Mouse (Mus musculus) embryonic fibroblast, embryonic 13.5 days (primary cell): ENCODE measurements around the gene Akap5. TPM values are rescaled to one million over a fixed set of nuclear protein-coding genes. Genes with fewer than 3 reads are reported as not detected.

Source experiments
- H3K27ac ChIP-seq: 2 replicates; pipeline ENCODE4 v1.5.1; 2012; ENCODE audit warnings: low read length, control low read depth, inconsistent platforms; ENCODE audit not compliant: insufficient read depth
- H3K4me1 ChIP-seq: 2 replicates; pipeline ENCODE4 v1.6.1; 2011; ENCODE audit warnings: low read length; ENCODE audit not compliant: control insufficient read depth, insufficient read depth
- H3K4me3 ChIP-seq: 2 replicates; pipeline ENCODE4 v1.5.1; 2011; ENCODE audit warnings: mild to moderate bottlenecking, control low read depth, low read length; ENCODE audit not compliant: insufficient read depth
- CTCF ChIP-seq: IDR thresholded peaks from 2 replicates; pipeline ENCODE4 v1.5.1; 2011; ENCODE audit warnings: mild to moderate bottlenecking, control low read depth, low read length, moderate library complexity, borderline replicate concordance; ENCODE audit not compliant: insufficient read depth
- POLR2A ChIP-seq: IDR thresholded peaks from 2 replicates; pipeline ENCODE4 v1.6.1; 2011; ENCODE audit warnings: low read depth, mild to moderate bottlenecking, control low read depth, low read length, moderate library complexity
- polyA plus RNA-seq: library from polyadenylated mRNA; stranded (reverse); fragments of >200 nt; gene quantifications from 2 replicates; pipeline ENCODE4 v1.2.4, GENCODE M21; 2011; ENCODE audit warnings: low read depth; ENCODE audit not compliant: missing spikeins, insufficient read length

The Akap5 gene
- polyA plus RNA-seq, 1 experiment = 0.68 TPM

DNA sequence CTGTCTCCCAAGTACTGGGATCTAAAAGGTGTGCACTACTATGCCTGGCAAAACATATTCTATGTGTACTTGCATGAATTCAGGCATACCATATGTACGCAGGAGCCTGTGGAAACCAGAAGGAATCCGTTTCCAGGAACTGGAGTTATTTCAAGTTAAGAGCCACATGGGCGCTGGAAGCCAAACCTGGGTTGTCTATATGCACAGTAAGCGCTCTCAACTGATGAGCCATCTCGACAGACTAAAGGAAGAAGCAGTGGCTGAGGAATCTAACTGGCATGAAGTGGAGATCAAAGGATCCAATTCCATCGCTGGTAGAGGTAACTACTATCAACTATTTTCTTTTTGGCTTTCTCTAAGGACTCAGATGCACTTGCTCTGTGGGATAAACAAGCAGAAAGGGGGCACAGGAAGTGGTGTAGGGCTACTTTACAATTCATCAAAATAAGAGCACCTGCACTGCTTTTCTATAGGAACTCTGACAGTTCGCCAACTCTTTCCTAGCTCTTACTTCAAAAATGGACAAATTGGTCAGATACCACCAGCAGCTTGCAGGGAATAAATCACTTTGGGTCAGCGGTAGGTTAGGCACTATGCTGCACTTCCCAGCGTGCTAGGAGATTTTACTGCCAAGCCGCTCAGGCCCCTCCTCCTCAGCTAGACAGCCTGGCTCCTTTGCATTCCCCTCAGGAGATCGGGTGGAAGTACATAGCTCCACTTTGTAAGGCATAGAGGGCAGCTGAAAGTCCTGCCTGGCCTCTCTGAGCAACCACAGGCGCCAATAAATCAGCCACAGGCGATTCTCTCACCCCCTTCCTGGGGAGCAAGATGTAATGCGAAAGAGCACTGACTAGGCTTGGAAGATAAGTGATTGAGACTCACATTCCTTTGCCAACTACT lies 42.7 kb downstream of the Akap5 start:
- 0 out of 2 replicates have a peak, but pooled peaks cover 13% of the 10 kb centered on the region for H3K4me1 ChIP-seq
- peak overlapping the region; percentile 12 for H3K4me3 ChIP-seq
- TF ChIP-seq POLR2A (peak; percentile 59), CTCF (no peak)
- peak overlapping the region; percentile 99; the same call in 1 of the 2 replicates for H3K27ac ChIP-seq

- Histone ChIP-seq H3K4me1 (peaks cover 15% of the 10 kb centered on the region; the same call in 1 of the 2 replicates), H3K4me3 (peak overlapping the region; percentile 70), H3K27ac (peak overlapping the region; percentile 99)
- TF ChIP-seq CTCF = no peak
- TF ChIP-seq POLR2A = peak; percentile 51
Measured at GRCm38 (mm10) chr12:76368201-76368789, 43.6 kb downstream of the Akap5 start.

- Histone ChIP-seq H3K4me1 (peaks cover 15% of the 10 kb centered on the region), H3K4me3 (peak overlapping the region; percentile 70), H3K27ac (peak overlapping the region; percentile 99)
- TF ChIP-seq CTCF (no peak), POLR2A (no peak)
Measured at GRCm38 (mm10) chr12:76368790-76369205, 44.1 kb downstream of the Akap5 start.

DNA sequence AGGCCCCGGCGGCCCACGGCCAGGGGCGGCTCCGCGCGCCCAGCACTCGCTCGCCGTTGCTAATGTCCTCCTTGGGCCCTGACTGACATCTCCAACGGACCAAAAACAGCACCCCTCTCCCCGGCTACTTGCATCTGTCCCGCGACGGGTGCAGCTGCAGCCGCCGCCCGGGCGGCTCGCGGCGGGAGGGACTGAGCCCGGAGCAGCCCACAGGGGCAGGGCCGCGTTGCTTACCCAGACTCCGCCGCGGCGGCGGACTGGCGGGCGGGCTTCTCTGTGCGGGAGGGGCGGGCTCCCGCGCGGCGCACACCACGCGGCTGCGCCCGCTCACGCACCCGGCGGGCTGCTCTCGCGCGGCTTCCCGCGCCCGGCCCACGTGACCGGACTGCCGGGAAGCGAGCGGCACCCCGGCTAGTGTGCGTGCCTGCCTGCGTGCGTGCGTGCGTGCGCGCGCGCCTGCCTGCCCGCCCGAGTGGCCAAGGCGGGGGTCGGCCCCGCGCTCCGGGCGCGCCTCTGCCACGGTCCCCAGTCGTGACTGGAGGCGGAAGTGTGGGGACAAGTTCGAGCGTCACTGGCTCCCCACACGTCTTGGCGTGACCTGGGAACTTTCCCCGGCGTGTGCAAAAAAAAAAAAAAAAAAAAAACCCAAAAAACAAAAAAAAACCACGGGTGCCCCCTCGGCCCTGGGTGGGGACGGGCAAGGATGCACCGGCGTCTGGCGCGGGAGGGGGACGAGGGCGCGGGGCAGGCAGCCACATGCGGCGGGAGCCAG lies 44.7 kb downstream of the Akap5 start, which contains the start of gene Zbtb25:
Zbtb25 (minus strand) TSS at position 397 of the 772 bp plus-strand sequence.
- peaks cover 19% of the 10 kb centered on the region for H3K4me1 ChIP-seq
- peak within 1 kb of the TSS; percentile 75 for H3K4me3 ChIP-seq
- H3K27ac ChIP-seq = peak within 1 kb of the TSS; percentile 99
- TF ChIP-seq POLR2A (peak; percentile 65), CTCF (no peak)

GRCm38 (mm10) chr12:76369978-76370830 lies 45.5 kb downstream of the Akap5 start, which contains the start of gene Zbtb1:
Zbtb1 (plus strand) TSS chr12:76370266.
- H3K27ac ChIP-seq = peak within 1 kb of the TSS; percentile 99
- peak within 1 kb of the TSS; percentile 75 for H3K4me3 ChIP-seq
- H3K4me1 ChIP-seq = peaks cover 19% of the 10 kb centered on the region
- peak; percentile 70 for TF ChIP-seq POLR2A
- TF ChIP-seq CTCF = no peak

DNA sequence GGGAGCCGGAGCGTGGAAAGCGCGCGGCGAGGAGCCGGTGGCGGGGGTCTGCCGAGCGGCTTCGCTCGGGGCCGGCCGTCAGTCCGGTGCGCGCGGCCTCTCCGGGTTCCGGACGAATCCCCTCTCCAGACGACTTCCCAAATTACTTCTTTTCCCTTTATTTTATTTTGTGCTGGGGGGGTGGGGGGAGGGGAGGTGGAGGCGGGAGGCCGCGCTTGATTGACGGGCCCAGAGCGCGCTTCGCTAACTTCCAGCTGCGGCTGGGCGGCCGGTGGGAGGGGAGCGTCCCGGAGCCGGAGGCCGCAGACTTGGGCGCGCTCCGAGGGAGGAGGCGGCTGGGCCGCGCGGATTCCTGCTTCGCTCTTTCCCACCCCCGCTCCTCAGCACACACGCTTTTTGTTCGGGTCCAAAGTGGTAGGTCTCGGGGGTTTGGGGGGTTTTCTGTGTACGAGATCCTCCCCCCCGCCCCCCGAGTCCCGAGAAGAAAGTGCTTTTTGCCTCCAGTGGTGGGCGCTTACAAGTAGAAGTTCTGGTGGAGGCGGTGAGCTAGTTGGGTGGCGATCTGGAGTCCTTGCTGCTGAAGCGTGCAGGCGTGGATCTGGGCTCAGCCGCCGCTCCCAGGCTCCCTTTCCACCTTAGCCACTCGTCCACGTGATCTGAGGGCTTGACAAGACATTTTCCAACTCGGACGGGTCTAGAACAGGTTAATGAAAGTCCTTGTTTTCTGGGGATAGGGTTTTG lies 46.3 kb downstream of the Akap5 start:
- TF ChIP-seq CTCF = no peak
- peak; percentile 68 for TF ChIP-seq POLR2A
- peak overlapping the region; percentile 75 for H3K4me3 ChIP-seq
- H3K27ac ChIP-seq = peak overlapping the region; percentile 99
- H3K4me1 ChIP-seq = peaks cover 19% of the 10 kb centered on the region

DNA sequence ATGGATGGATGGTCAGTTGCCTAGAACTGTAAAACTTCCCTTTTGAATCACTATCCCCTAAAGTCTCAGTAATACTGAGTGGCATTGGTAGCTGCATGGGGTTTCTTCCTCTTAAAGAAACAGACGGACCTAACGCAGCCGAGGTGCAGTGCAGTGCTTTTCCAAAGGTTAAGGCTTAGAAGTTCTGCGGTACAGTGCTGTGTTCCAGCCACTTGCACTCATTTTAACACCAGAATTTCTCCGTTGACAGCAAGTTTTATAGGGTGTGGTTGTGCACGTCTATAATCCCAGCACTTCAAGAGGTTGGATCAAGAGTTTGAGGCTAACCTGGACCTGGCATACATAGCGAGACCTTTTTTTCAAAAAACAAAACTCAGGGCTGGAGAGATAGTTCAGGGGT lies 47.4 kb downstream of the Akap5 start:
- H3K27ac ChIP-seq = peak overlapping the region; percentile 74; the same call in 1 of the 2 replicates
- H3K4me3 ChIP-seq = peak overlapping the region; percentile 75
- peaks cover 17% of the 10 kb centered on the region for H3K4me1 ChIP-seq
- TF ChIP-seq POLR2A = no peak
- no peak for TF ChIP-seq CTCF

GRCm38 (mm10) chr12:76372881-76373818 lies 48.5 kb downstream of the Akap5 start:
- TF ChIP-seq POLR2A = no peak
- no peak for TF ChIP-seq CTCF
- Histone ChIP-seq H3K4me1 (peaks cover 9% of the 10 kb centered on the region), H3K27ac (no peak overlapping the region), H3K4me3 (peak overlapping the region; percentile 75)
